Mouse (Mus musculus): ENCODE results near the gene Asb15.

Gene Asb15

GRCm38 (mm10) chr6:24528064-24528243, at the start of gene Asb15:
Asb15 (plus strand) TSS chr6:24528144.
- no peak for DNase-seq (ENCODE audit: low read depth in 2 of 2, low spot score in 2 of 2)

GRCm38 (mm10) chr6:24486530-24486929, 41.4 kb upstream of the Asb15 start:
- DNase-seq (ENCODE audit: low read depth in 2 of 2, low spot score in 2 of 2) = no peak

GRCm38 (mm10) chr6:24490341-24490740, 37.6 kb upstream of the Asb15 start:
- DNase-seq (ENCODE audit: low read depth in 2 of 2, low spot score in 2 of 2) = no peak

- no peak for DNase-seq (ENCODE audit: low read depth in 2 of 2, low spot score in 2 of 2)
Observed at GRCm38 (mm10) chr6:24504141-24504540, 23.8 kb upstream of the Asb15 start.

- peak in 1 of 2 experiments; percentile 32 for DNase-seq (ENCODE audit: low read depth in 2 of 2, low spot score in 2 of 2)
Observed at GRCm38 (mm10) chr6:24514552-24515284, 13.2 kb upstream of the Asb15 start, which contains the start of gene Iqub. Iqub (minus strand) TSS chr6:24515067.

- no peak for DNase-seq (ENCODE audit: low read depth in 2 of 2, low spot score in 2 of 2)
Observed at GRCm38 (mm10) chr6:24516197-24516596, 11.7 kb upstream of the Asb15 start.

- no peak for DNase-seq (ENCODE audit: low read depth in 2 of 2, low spot score in 2 of 2)
Observed at GRCm38 (mm10) chr6:24525705-24526104, 2.2 kb upstream of the Asb15 start.

- peak; percentile 86 to 89 for DNase-seq (ENCODE audit: low read depth in 2 of 2, low spot score in 2 of 2)
Observed at GRCm38 (mm10) chr6:24527155-24528063, 535 bp upstream of the Asb15 start, which contains the start of gene Ndufa5. Ndufa5 (minus strand) TSS chr6:24528013.

- peak; percentile 23 to 50 for DNase-seq (ENCODE audit: low read depth in 2 of 2, low spot score in 2 of 2)
Observed at GRCm38 (mm10) chr6:24530166-24530565, 2.2 kb downstream of the Asb15 start.

- no peak for DNase-seq (ENCODE audit: low read depth in 2 of 2, low spot score in 2 of 2)
Observed at GRCm38 (mm10) chr6:24530711-24531420, 2.9 kb downstream of the Asb15 start.

- no peak for DNase-seq (ENCODE audit: low read depth in 2 of 2, low spot score in 2 of 2)
Observed at GRCm38 (mm10) chr6:24532804-24533203, 4.9 kb downstream of the Asb15 start.

- no peak for DNase-seq (ENCODE audit: low read depth in 2 of 2, low spot score in 2 of 2)
Observed at GRCm38 (mm10) chr6:24538435-24538834, 10.5 kb downstream of the Asb15 start.

- DNase-seq (ENCODE audit: low read depth in 2 of 2, low spot score in 2 of 2) = no peak
Observed at GRCm38 (mm10) chr6:24540106-24540505, 12.2 kb downstream of the Asb15 start.

GRCm38 (mm10) chr6:24542393-24542792, 14.4 kb downstream of the Asb15 start:
- DNase-seq (ENCODE audit: low read depth in 2 of 2, low spot score in 2 of 2) = no peak

GRCm38 (mm10) chr6:24543119-24543591, 15.2 kb downstream of the Asb15 start:
- no peak for DNase-seq (ENCODE audit: low read depth in 2 of 2, low spot score in 2 of 2)

- DNase-seq (ENCODE audit: low read depth in 2 of 2, low spot score in 2 of 2) = no peak
Observed at GRCm38 (mm10) chr6:24546716-24547420, 18.9 kb downstream of the Asb15 start.

GRCm38 (mm10) chr6:24549801-24550200, 21.9 kb downstream of the Asb15 start:
- DNase-seq (ENCODE audit: low read depth in 2 of 2, low spot score in 2 of 2) = no peak

GRCm38 (mm10) chr6:24552046-24552445, 24.1 kb downstream of the Asb15 start:
- no peak for DNase-seq (ENCODE audit: low read depth in 2 of 2, low spot score in 2 of 2)

GRCm38 (mm10) chr6:24554427-24555086, 26.6 kb downstream of the Asb15 start:
- no peak for DNase-seq (ENCODE audit: low read depth in 2 of 2, low spot score in 2 of 2)

- no peak for DNase-seq (ENCODE audit: low read depth in 2 of 2, low spot score in 2 of 2)
Observed at GRCm38 (mm10) chr6:24555488-24555887, 27.5 kb downstream of the Asb15 start.
